Mouse (Mus musculus): ENCODE data around the gene Grpel1.

DNA sequence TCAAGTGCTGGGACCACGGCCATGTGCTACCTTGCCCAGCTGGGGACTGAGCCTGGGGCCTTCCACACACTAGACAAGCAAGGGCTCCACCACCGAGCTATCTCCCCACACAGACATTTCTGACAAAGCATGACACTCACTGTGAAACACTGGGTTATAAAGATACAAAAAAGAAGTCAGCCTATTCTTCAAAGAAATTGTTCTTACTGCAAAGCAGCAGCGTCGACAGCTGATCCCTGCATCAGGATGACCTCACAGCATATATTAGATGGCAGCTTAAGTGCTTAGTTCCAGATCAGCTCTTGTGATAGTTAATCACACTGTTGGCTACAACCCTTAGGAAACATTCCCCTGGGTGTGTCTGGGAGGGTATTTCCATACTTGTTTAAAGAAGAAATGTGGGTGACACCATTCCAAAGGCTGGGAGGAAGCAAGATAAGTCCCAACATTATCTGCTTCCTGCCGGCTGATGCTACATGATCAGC lies 58.5 kb downstream of the Grpel1 start:
- TF ChIP-seq CTCF (IDR thresholded peaks at IDR 0.05; ENCODE audit: extremely low read depth, insufficient read depth, low read length): no peak
- TF ChIP-seq POLR2A (IDR thresholded peaks at IDR 0.05; ENCODE audit: extremely low read depth, insufficient read depth, low read length): no peak
